Mouse (Mus musculus) embryonic fibroblast, embryonic 13.5 days (primary cell): ENCODE measurements around the gene Slc40a1.

Experiments
- CTCF ChIP-seq: IDR thresholded peaks from 2 replicates; pipeline ENCODE4 v1.5.1; 2011; ENCODE audit warnings: mild to moderate bottlenecking, control low read depth, low read length, moderate library complexity, borderline replicate concordance; ENCODE audit not compliant: insufficient read depth
- POLR2A ChIP-seq: IDR thresholded peaks from 2 replicates; pipeline ENCODE4 v1.6.1; 2011; ENCODE audit warnings: low read depth, mild to moderate bottlenecking, control low read depth, low read length, moderate library complexity

GRCm38 (mm10) chr1:45890173-45890572, 36.1 kb downstream of the Slc40a1 start, which contains the start of gene Gm5269:
- TF ChIP-seq CTCF: no peak
- no peak for TF ChIP-seq POLR2A
